Mouse (Mus musculus) layer of hippocampus, postnatal 10 days (tissue): ENCODE measurements at regions not wholly inside any gene's neighbourhood (a gene's known extent, or its start where the extent isn't known, plus 50 kb on each side); places are given as distances from the start of the nearest gene placed in this dataset.

Experiments used
- DNase-seq, 2 experiments: peaks; one replicate each; pipeline ENCODE4 v3.0.0; 2021; ENCODE audit warnings: low spot score in 2 of 2

DNA sequence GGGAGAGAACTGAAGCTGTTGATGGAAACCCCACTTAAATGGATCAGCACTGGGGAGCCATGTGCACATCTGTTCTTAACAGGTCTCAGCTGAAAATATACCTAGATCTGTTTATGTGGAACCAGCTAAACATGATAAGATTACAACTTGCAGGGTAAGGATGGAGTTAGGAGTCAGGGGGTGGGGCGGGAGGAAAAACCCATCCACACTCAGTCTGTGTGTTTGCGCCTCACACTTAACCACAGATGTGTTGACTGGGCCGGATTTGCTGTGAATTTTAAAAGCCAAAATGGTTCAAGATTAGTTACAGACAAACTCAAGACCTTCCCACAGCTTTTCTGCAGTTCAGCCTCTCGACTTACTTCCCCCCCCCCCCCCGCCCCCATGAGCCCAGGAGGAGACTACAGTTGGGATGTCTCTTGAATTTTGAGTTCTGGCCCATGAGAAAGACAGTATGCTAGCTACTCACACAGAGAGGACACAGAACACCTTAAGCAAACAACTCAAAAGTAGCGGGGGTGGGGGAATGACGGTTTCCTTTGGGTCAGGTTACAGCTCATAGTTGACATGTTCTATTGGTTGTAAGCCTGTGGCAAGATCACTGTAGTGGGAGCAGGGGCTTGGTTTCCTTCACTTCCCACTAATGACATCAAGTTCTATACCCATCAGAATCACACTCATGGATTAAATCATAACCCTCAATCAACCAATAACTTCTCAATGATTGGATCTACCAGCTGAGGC lies 209.1 kb downstream of the Bcl2l11 start:
- DNase-seq = no peak

DNA sequence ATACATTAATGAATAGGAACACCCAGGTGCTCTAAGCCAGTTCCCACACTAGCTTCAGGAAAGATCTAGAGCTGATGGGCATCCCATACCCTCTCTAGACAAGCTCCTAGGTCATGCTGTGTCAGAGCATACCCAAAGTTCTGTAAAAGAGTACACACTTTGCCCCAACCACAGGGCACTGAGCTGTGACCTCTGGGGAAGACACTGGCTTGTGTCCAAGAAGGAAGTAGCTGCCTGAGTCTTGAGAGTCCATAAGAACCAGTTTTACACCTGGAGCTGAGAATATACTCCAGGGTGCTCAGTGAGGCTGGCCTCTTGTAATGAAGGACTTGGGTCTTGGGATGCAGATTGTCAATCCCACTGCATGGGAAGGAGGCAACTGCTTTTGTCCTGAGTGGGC lies 211.4 kb downstream of the Bcl2l11 start:
- DNase-seq = no peak

DNA sequence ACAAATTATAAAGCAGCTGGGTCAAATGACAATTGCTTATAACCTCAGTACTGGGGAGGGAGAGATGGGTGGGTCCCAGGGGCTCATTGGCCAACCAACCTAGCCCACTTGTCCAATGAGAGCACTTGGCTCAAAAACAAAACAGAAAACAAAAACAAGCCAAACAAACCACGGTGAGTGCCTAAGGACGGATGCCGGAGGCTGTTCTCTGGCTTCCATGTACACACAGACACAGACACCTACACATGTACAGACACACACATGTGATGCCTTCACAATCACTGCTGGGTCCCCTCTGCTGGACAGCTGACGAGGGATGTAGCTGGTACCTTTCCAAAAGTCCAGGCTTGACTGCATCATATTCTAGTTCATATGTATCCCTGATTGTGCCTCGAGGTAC lies 212.0 kb downstream of the Bcl2l11 start:
- no peak for DNase-seq

DNA sequence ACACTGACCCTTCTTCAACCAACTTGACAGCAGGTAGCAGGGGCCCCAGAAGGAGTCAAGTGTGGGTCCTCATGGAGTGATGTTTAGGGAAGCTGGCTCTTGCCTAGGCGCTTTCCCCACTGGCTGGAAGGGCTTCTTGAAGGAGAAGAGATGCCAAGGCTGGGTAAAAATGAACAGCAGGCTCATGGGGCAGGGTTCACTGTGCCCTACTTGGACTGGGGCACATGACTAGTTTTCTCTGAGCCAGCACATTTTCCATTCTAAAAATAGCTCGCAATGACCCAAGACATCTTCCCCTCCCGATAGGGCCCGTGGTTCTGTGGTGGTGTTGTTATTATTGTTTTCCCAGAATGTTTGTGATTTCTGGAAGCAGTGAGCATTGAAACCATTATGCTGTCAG lies 212.6 kb downstream of the Bcl2l11 start:
- DNase-seq = no peak

DNA sequence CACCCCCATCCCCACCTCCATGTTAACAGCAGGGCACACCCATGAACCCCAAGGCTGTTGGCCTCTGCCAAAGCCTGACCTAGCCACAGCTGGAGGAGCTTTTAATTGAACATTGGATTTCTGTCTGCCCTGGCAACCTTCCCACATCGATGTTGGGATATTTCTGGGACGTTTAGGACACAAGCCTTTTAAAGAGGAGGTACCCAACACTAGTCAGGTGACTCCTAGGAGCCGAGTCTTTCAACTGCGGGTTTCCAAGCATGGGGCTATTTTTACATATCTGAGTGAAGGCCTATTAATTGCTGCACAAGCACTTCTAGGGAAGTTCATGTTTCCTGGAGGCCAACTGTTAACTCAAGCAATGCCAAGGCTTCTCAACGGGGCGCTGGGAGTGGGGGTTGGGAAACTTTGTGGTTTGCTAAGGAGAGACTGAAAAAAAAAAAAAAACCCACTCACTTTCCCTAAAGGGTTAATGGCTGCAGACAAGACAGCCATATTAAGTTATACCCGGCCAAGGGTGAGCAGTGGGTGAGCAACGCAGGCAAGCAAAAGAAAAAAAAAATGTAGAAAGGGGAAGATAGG lies 213.3 kb downstream of the Bcl2l11 start:
- no peak for DNase-seq

DNA sequence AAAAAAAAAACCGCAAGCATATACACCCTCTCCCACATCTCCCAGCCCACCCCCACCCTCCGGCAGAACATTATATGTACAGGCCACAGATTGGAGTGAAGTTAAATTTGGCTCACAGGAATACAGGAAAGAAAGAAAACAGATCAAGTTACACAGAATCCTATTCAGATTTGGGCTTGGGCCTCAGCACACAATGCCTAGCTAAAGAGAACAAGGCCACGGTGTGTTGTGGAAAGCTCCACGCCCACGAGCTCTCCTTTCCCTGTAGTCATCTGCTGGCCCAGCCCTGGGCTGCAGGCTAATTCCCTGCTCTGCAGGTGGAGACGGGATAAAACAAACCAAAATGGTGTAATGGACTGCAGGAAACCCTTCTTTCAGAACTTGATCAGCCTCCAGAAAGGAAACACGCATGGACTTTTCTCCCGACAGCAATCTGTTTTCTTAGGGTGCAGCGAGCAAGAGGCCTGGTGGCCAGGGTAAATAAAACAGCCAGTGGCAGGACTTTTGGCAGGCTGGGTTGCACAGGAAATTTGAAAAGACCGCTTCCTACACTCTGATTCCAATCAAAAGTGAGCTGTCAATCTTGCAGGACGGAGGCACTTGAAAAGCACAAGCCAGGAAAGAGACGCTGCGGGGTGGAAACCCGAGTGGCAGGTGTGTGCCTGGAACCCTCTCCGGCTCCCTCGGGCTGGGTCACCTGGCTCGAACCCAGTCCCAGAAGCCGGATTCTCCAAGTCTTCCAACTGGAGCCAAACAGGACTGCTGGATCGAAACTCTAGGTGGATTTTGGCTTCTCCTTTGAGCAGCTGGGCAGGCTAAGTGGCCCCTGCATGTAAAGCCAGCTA lies 214.0 kb downstream of the Bcl2l11 start:
- DNase-seq = no peak

DNA sequence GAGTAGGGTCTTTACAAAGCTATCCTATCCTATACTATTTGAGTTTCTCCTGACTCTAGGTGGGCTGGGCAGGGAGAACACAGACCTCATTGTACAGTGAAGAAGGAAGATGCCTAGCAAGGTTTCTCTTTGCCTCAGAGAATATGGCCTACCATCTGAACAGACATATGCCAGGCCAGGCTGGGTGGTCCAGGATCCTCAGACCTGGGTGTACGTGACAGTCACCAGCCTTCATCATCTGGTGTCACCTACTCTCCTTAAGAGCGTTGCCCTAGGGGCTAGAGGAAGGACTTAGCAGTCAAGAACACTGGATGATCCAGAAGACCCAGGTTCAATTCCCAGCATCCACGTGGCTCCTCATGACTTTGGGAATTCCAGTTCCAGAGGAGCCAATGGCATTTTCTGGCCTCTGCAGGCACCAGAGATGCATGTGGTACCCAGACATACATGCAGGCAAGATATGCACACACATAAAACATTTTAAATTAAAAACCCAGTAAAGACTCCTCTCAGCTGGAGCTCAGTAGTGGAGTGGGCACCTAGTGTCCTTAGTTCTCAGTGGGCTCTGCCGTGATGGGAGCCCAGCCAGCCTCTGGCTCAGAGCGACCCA lies 214.9 kb downstream of the Bcl2l11 start:
- DNase-seq = no peak

DNA sequence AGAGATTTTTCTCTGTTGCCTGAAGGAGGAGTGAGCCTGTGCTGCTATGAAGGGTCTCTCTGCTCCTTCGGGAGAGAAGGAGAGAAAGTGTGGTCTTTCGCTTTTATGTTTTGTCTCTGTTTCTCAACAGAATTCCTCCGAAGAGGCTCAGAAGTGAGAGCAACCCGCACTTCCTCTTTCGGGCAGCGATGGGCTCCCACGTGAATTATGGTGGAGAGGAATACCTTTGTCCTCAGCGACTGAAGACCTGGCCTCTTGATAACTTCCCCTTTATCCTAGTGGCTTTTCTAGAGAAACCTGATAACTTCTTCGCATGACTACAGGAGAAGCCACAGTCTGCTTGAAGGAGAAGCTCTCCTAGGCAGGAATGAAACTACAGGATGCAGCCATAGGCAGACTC lies 216.4 kb downstream of the Bcl2l11 start:
- no peak for DNase-seq

DNA sequence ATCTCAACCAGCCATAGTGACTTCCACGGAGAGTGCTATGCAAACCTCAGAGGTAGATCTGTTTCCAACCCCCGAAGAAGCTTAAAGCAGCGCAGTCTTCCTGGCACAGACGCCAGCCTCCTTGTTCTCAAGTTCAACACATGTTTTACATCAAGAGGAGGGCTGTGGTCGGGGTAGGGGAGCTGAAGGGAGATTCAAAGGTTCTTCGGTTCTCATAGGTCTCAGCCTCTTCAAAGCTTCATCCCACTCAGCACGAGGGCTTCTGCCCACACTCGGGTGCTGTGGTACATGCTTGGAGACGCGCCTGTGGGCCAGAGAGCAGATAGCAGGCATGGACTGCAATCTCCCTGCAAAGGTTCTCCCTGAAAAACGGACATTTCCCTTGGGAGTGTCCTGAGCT lies 219.7 kb downstream of the Bcl2l11 start:
- no peak for DNase-seq

DNA sequence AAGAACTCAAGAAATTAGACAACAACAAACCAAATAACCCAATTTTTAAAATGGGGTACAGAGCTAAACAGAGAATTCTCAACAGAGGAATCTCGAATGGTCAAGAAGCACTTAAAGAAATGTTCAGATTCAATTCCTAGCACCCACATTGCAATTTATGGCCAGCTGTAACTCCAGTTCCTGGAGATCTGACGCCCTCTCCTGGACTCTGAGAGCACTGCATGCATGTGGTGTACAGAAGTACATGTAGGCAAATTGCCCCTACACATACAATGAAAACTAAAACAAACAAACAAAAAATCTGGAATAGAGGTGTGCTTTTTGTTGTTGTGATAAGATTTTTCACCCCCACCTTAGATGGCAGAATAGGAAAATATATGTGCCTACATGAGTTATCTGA lies 222.7 kb downstream of the Bcl2l11 start:
- DNase-seq = no peak

DNA sequence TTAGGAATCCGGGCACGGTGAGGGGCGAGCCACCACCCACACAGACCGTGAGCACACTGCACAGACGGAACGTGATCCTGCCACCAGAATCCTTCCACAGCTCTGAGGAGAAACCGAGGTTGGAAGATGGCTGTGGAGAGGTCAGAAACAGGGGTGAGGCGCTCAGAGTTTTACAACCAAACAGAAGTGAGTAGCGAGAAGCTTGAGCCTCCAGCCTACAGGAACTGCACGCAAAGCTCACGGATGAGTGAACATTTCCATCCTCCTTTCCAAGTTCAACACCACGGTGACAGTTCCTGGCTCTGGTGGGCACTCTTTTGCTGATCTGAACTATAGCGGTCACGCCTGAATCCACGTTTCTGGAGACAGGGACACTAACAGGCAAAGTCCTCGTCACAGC lies 225.6 kb downstream of the Bcl2l11 start:
- no peak for DNase-seq

DNA sequence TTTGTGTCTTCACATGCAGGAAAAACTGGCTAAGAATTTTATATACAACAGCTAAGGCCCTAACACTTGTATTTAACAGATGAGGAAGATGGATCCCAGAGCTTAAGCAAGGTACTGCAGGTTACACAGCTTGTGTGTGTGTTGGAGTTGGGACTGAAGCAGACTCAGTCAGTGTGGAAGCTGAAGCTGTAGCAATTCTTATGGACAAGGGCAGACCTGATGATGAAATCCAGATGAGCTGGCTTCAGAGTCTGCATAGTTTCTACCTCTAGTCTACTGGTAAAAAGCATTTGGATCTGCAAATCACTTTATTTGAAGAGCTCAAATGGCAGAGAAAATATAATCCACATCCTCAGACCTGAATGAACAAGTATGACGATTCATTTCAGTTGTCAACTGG lies 226.7 kb downstream of the Bcl2l11 start:
- DNase-seq = no peak

DNA sequence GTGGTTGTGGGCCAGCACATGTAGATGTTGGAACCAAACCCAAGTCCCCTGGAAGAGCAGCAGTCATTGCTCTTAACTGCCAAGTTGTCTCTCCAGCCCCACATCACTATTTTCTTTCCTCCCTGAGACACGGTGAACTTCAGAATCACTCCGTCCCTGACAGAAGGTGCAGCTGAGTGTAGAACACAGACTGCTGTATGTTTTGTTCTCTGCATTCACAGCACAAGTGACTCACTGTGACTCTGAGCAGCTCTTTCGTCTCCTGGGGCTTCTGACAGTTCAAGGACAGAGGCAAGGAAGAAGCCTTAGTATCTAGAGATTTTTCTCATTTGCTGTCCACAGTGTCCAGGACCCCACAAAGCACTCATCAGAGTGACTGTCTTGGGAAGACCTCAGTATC lies 227.6 kb downstream of the Bcl2l11 start:
- no peak for DNase-seq

DNA sequence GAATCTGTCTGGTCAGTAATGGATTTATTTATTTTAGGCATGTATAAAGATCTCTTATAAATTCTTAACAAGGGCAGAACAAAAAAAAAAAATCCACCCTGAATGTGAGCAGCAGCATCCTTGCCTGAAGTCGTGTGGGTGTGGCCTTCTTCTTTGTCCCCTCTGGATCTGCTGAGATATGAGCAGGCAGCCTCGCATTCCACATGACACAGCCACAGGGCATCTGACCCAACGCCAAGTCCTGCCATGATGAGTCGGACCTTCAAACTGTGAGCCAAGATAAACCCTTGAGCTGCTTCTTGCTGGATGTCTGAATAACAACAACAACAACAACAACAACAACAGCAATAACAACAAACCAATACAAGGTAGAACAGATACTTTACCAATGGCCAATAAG lies 230.5 kb downstream of the Bcl2l11 start:
- DNase-seq = no peak

DNA sequence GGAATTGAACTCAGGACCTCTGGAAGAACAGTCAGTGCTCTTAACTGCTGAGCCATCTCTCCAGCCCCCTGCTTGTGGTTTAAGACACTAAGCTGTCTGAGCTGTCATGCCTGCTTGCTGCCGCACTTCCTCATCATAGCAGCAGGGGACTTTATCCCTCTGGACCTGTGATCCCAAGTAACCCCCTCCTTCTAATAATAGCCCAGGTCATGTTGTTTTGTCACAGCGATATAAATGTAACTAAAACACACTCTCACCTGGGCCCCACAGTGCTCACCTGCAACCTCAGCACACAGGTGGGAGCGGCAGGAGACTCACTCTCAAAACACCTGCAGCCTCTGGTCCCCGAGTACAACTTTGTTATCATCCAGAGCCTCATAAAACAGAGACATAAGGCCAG lies 231.9 kb upstream of the Spdye4c start:
- DNase-seq = no peak

DNA sequence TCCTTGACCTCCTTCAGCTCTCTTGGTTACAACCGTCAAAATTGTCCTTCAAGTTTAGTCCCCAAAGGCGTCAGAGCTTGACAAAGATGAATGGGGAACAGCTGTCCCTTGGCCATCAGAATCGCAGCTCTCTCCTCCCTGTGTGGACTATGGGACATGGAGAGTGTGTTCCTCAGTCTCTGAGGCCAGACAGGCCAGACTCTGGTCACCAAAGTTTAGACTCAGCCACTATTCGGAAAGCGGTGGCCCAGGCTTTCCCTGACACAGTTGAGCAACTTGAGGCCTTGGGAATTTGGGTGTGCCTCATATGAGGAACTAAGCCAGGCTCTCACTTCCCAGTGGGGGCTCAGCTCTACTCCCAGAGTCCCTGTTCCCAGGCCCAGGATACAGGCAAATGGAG lies 230.5 kb upstream of the Spdye4c start:
- no peak for DNase-seq

DNA sequence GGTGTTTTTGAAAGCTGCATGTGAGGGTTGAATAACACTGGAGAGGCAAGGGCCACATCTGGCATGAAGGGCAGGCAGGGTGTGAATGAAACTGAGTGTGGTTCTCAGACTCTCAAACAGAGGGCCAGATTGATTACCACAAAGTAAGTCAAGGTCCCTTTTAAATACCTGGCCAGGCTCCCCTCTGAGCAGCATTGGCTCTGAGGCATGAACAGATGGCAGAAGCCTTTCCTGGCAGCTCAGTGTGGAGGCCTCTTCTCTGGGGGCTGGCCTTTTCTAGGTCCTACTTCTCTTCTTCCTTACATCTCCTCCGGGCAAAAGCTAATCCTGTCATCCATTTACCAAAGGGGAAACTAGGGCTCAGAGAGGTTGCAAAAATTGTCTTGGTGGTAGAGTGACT lies 229.6 kb upstream of the Spdye4c start:
- no peak for DNase-seq

DNA sequence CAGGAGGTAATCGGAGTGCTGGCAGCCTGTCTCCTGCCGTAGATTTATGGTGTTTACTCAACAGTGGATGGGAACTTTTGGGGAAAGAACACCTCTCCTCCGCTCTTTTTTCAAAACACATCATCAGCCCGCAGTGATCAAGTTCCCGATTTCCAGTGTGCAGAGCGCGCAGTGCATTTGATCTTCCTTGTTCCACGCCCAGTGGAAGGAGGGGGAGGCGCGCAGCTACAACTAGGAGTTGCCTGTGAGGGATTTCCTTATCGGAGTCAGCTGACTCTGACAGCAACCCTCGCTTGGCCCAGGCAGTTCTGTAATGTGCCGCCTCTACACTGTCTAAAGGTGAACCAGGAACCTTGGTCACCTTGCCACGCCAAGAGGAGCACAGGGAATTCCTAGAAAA lies 226.8 kb upstream of the Spdye4c start:
- no peak for DNase-seq

DNA sequence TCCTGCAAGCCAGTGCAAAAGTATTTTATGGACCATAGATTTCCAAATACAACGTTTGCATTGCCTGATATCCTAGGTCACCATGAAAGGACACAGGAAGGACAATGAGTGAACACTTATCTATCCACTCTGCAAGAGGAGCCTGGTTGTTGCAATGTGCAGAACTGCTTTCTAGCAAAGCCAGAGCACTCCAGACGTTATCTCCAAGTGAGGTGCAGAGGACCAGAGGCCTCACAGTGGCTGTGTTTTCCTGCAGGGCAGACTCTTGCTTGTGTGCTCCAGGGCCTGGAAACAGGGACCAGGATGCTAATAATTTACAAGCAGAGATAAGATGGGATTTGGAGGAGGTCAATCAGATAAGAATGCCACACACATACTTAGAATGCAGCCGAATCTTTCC lies 226.0 kb upstream of the Spdye4c start:
- no peak for DNase-seq

DNA sequence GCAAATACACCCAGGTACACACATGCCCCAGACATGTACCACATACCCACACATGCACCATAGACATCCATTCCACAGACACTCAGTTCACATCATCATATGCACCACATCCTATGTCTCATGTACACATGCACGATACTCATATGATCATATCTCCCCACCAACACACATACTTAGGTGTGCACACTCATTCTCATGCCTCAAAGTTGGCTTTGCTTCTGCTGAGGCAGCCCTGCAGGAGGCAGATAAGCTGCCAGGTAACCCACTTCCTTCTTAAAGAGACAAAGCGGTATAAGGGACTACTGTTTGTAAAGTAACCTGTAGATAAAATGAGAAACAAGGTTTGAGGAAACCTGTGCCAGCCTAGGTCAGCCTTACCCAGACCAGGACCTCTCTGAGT lies 225.2 kb upstream of the Spdye4c start:
- DNase-seq = no peak

DNA sequence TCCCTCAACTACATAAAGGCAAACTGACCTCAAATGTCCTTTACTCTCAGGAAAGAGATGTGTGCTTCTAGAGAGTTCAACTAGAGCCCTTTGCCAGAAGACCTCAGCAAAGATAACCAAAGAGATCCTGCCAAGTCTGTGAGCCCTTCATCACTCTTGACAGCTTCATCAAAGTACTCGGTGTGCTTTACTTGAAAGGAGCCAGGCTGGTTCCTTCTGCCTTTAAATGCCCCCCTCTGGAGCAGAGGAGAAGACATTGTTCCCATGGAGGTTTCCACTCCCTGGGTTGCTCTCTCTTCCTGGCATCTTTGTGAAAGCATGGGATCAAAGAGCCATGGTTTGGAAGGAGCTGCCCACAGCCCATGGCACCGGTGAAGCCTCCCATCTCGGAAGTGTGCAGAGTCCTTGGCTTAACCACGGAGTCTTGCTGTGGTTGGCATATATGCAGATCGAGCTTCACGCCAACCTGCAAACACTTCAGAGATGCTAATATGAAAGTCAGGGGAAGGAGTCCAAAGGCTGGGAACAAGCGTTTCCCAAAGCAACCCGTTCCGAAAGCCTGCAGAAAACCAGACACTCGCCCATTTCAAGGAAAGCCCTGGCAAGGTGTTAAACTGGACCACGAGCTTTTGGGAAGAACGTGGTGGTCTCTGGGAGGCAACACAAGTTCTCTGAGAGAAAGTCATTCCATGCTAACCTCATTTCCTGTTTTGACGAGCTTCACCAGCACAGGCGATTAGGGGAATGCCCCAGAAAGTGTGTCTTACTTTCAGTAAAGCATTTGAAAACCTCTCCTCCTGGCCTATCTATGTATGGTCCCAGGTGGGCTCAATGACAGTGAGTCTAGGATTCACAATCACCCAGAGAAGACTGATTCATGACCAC lies 223.5 kb upstream of the Spdye4c start:
- no peak for DNase-seq
